Mouse (Mus musculus) cerebellum, postnatal 36 days (tissue): Measurements from ENCODE around the gene Hacd2.

ENCODE experiments used
- DNase-seq, 2 experiments: peaks; one replicate each; pipeline ENCODE4 v3.0.0; 2021 to 2022; ENCODE audit warnings: mixed read lengths in 2 of 2

The Hacd2 gene

GRCm38 (mm10) chr16:35127270-35127669 is 105.0 kb downstream of the Hacd2 start:
- DNase-seq, result no peak

- no peak for DNase-seq
Observed at GRCm38 (mm10) chr16:35130172-35130571, 107.9 kb downstream of the Hacd2 start.

GRCm38 (mm10) chr16:35139416-35139815 is 117.2 kb downstream of the Hacd2 start:
- no peak for DNase-seq

- DNase-seq, result peak; percentile 34 to 43
Observed at GRCm38 (mm10) chr16:35139873-35140619, 117.8 kb downstream of the Hacd2 start.

GRCm38 (mm10) chr16:35140620-35140975 is 118.4 kb downstream of the Hacd2 start:
- DNase-seq, result no peak

GRCm38 (mm10) chr16:35141839-35142238 is 119.6 kb downstream of the Hacd2 start:
- DNase-seq, result peak in 1 of 2 experiments; percentile 43

- no peak for DNase-seq
Observed at GRCm38 (mm10) chr16:35146153-35146552, 123.9 kb downstream of the Hacd2 start.

GRCm38 (mm10) chr16:35153146-35153755 is 131.0 kb downstream of the Hacd2 start:
- DNase-seq, result no peak

GRCm38 (mm10) chr16:35154245-35154640 is 132.0 kb downstream of the Hacd2 start:
- peak; percentile 62 to 65 for DNase-seq

- peak; percentile 45 to 62 for DNase-seq
Observed at GRCm38 (mm10) chr16:35154641-35155390, 132.6 kb downstream of the Hacd2 start, which contains the start of gene Adcy5. TSS of gene Adcy5 (plus strand) at chr16:35154877.

GRCm38 (mm10) chr16:35155391-35156305 is 133.4 kb downstream of the Hacd2 start:
- peak; percentile 47 to 61 for DNase-seq

- peak; percentile 36 to 51 for DNase-seq
Observed at GRCm38 (mm10) chr16:35156306-35156695, 134.1 kb downstream of the Hacd2 start.

GRCm38 (mm10) chr16:35156832-35157231 is 134.6 kb downstream of the Hacd2 start:
- no peak for DNase-seq
